Mouse (Mus musculus): ENCODE results near the gene Bglap2. TPM values are rescaled to one million over a fixed set of nuclear protein-coding genes. Genes with fewer than 3 reads are reported as not detected.

The Bglap2 gene
- total and polyA plus RNA-seq, 2 experiments from 2014 or later: not detected

- no peak overlapping the region for H3K9ac ChIP-seq (replicated peaks; ENCODE audit: low read depth, low read length)
- H3K27me3 ChIP-seq (ENCODE audit: control insufficient read depth, insufficient read depth, low read length): no peaks in the 10 kb centered on the region
- no peaks in the 10 kb centered on the region for H3K9me3 ChIP-seq (replicated peaks; ENCODE audit: control insufficient read depth, low read length)
- no peak for ATAC-seq (ENCODE audit: insufficient read depth, low read depth)
- no peak overlapping the region for H3K4me3 ChIP-seq (ENCODE audit: low read depth, low read length)
- no peak overlapping the region for H3K4me2 ChIP-seq (ENCODE audit: low read depth, low read length)
- no peak for TF ChIP-seq CTCF (IDR thresholded peaks at IDR 0.05; ENCODE audit: low read depth)
- no peak for TF ChIP-seq EP300 (IDR thresholded peaks at IDR 0.05; ENCODE audit: low read depth)
- H3K27ac ChIP-seq (ENCODE audit: low read depth): no peak overlapping the region
- H3K36me3 ChIP-seq (replicated peaks; ENCODE audit: control insufficient read depth, insufficient read depth, low read length): peaks cover 42% of the 10 kb centered on the region
- H3K4me1 ChIP-seq (ENCODE audit: control insufficient read depth, insufficient read depth): peaks cover 14% of the 10 kb centered on the region
- WGBS: 38% methylated on average over 9 of the region's 9 CpGs
- no peak for DNase-seq (ENCODE audit: low spot score)
Observed at GRCm38 (mm10) chr3:88422020-88422720, 43.7 kb upstream of the Bglap2 start.

GRCm38 (mm10) chr3:88420771-88421170 lies 42.3 kb upstream of the Bglap2 start:
- no peak overlapping the region for H3K9ac ChIP-seq (replicated peaks; ENCODE audit: low read depth, low read length)
- H3K36me3 ChIP-seq (replicated peaks; ENCODE audit: control insufficient read depth, insufficient read depth, low read length): peaks cover 55% of the 10 kb centered on the region
- no peak overlapping the region for H3K4me2 ChIP-seq (ENCODE audit: low read depth, low read length)
- no peak overlapping the region for H3K4me3 ChIP-seq (ENCODE audit: low read depth, low read length)
- DNase-seq (ENCODE audit: low spot score) (no peak), ATAC-seq (ENCODE audit: insufficient read depth, low read depth) (no peak)
- no peaks in the 10 kb centered on the region for H3K9me3 ChIP-seq (replicated peaks; ENCODE audit: control insufficient read depth, low read length)
- peaks cover 14% of the 10 kb centered on the region for H3K4me1 ChIP-seq (ENCODE audit: control insufficient read depth, insufficient read depth)
- H3K27me3 ChIP-seq (ENCODE audit: control insufficient read depth, insufficient read depth, low read length): no peaks in the 10 kb centered on the region
- TF ChIP-seq EP300 (IDR thresholded peaks at IDR 0.05; ENCODE audit: low read depth): no peak
- 92% methylated on average over 19 of the region's 19 CpGs for WGBS
- no peak overlapping the region for H3K27ac ChIP-seq (ENCODE audit: low read depth)

- ATAC-seq (ENCODE audit: insufficient read depth, low read depth) (no peak), DNase-seq (ENCODE audit: low spot score) (no peak)
- no peak for TF ChIP-seq EP300 (IDR thresholded peaks at IDR 0.05; ENCODE audit: low read depth)
- no peak for TF ChIP-seq CTCF (IDR thresholded peaks at IDR 0.05; ENCODE audit: low read depth)
- no peak overlapping the region for H3K27ac ChIP-seq (ENCODE audit: low read depth)
- H3K4me3 ChIP-seq (ENCODE audit: low read depth, low read length): no peak overlapping the region
- H3K27me3 ChIP-seq (ENCODE audit: control insufficient read depth, insufficient read depth, low read length): no peaks in the 10 kb centered on the region
- peaks cover 66% of the 10 kb centered on the region for H3K36me3 ChIP-seq (replicated peaks; ENCODE audit: control insufficient read depth, insufficient read depth, low read length)
- no peaks in the 10 kb centered on the region for H3K9me3 ChIP-seq (replicated peaks; ENCODE audit: control insufficient read depth, low read length)
- H3K9ac ChIP-seq (replicated peaks; ENCODE audit: low read depth, low read length): no peak overlapping the region
- 72% methylated on average over 6 of the region's 6 CpGs for WGBS
- H3K4me1 ChIP-seq (ENCODE audit: control insufficient read depth, insufficient read depth): no peaks in the 10 kb centered on the region
- H3K4me2 ChIP-seq (ENCODE audit: low read depth, low read length): no peak overlapping the region
Observed at GRCm38 (mm10) chr3:88418016-88418415, 39.5 kb upstream of the Bglap2 start.

GRCm38 (mm10) chr3:88415668-88416067 lies 37.2 kb upstream of the Bglap2 start:
- Histone ChIP-seq H3K9me3 (replicated peaks; ENCODE audit: control insufficient read depth, low read length) (no peaks in the 10 kb centered on the region), H3K36me3 (replicated peaks; ENCODE audit: control insufficient read depth, insufficient read depth, low read length) (peaks cover 66% of the 10 kb centered on the region), H3K27me3 (ENCODE audit: control insufficient read depth, insufficient read depth, low read length) (no peaks in the 10 kb centered on the region), H3K4me1 (ENCODE audit: control insufficient read depth, insufficient read depth) (peaks cover 10% of the 10 kb centered on the region; the same call in 1 of the 2 replicates), H3K4me2 (ENCODE audit: low read depth, low read length) (no peak overlapping the region), H3K4me3 (ENCODE audit: low read depth, low read length) (no peak overlapping the region), H3K27ac (ENCODE audit: low read depth) (no peak overlapping the region), H3K9ac (replicated peaks; ENCODE audit: low read depth, low read length) (no peak overlapping the region)
- WGBS: 50% methylated on average over 4 of the region's 4 CpGs
- TF ChIP-seq EP300 (IDR thresholded peaks at IDR 0.05; ENCODE audit: low read depth) (no peak), CTCF (IDR thresholded peaks at IDR 0.05; ENCODE audit: low read depth) (no peak)
- ATAC-seq (ENCODE audit: insufficient read depth, low read depth) (no peak), DNase-seq (ENCODE audit: low spot score) (no peak)

- ATAC-seq (ENCODE audit: insufficient read depth, low read depth) (no peak), DNase-seq (ENCODE audit: low spot score) (no peak)
- Histone ChIP-seq H3K36me3 (replicated peaks; ENCODE audit: control insufficient read depth, insufficient read depth, low read length) (peaks cover 37% of the 10 kb centered on the region), H3K4me3 (ENCODE audit: low read depth, low read length) (no peak overlapping the region), H3K9me3 (replicated peaks; ENCODE audit: control insufficient read depth, low read length) (no peaks in the 10 kb centered on the region), H3K27ac (ENCODE audit: low read depth) (no peak overlapping the region), H3K4me1 (ENCODE audit: control insufficient read depth, insufficient read depth) (peaks cover 12% of the 10 kb centered on the region; the same call in 1 of the 2 replicates), H3K9ac (replicated peaks; ENCODE audit: low read depth, low read length) (no peak overlapping the region), H3K27me3 (ENCODE audit: control insufficient read depth, insufficient read depth, low read length) (no peaks in the 10 kb centered on the region), H3K4me2 (ENCODE audit: low read depth, low read length) (no peak overlapping the region)
- 77% methylated on average over 11 of the region's 11 CpGs for WGBS
- TF ChIP-seq EP300 (IDR thresholded peaks at IDR 0.05; ENCODE audit: low read depth) (no peak), CTCF (IDR thresholded peaks at IDR 0.05; ENCODE audit: low read depth) (no peak)
Observed at GRCm38 (mm10) chr3:88412636-88413035, 34.1 kb upstream of the Bglap2 start.

- Histone ChIP-seq H3K36me3 (replicated peaks; ENCODE audit: control insufficient read depth, insufficient read depth, low read length) (peaks cover 29% of the 10 kb centered on the region), H3K9me3 (replicated peaks; ENCODE audit: control insufficient read depth, low read length) (no peaks in the 10 kb centered on the region), H3K4me1 (ENCODE audit: control insufficient read depth, insufficient read depth) (peaks cover 12% of the 10 kb centered on the region; the same call in 1 of the 2 replicates), H3K4me3 (ENCODE audit: low read depth, low read length) (no peak overlapping the region), H3K27ac (ENCODE audit: low read depth) (no peak overlapping the region), H3K9ac (replicated peaks; ENCODE audit: low read depth, low read length) (no peak overlapping the region), H3K4me2 (ENCODE audit: low read depth, low read length) (no peak overlapping the region), H3K27me3 (ENCODE audit: control insufficient read depth, insufficient read depth, low read length) (no peaks in the 10 kb centered on the region)
- TF ChIP-seq EP300 (IDR thresholded peaks at IDR 0.05; ENCODE audit: low read depth) (no peak), CTCF (IDR thresholded peaks at IDR 0.05; ENCODE audit: low read depth) (no peak)
- DNase-seq (ENCODE audit: low spot score) (no peak), ATAC-seq (ENCODE audit: insufficient read depth, low read depth) (no peak)
- 59% methylated on average over 4 of the region's 4 CpGs for WGBS
Observed at GRCm38 (mm10) chr3:88411681-88412080, 33.2 kb upstream of the Bglap2 start.

All from heart, postnatal 0 days (tissue).